Mouse (Mus musculus) frontal cortex, postnatal 36 days (tissue): Measurements from ENCODE around the gene Rrp1.
"Not testable (repeated sequence)": the region's sequence is repeated elsewhere in the genome, so short reads cannot be mapped to it uniquely, and the experiment has no call there.

Experiments
- DNase-seq, 2 experiments: peaks; one replicate each; pipeline ENCODE4 v3.0.0; 2022; ENCODE audit warnings: low spot score in 2 of 2

Rrp1 gene

DNA sequence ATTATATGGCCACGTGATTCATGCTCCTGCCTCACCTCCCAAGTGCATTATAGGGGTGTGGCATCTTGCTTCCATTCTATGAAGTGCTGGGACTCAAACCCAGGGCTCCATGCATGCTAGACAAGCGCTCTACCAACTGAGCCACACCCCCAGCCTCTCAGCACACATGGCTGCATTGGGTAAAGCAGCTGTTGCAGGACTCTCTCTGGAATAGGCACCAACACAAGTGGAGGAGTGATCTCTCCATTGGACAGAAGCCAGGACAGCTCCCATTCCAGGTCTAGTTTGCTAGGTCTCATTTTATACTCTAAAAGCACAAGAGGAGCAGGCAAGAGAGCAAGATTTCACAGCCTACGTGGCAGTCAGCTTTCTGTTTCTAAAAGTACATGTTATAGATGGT, 29.3 kb downstream of the Rrp1 start:
- DNase-seq, result no peak

GRCm38 (mm10) chr10:78378516-78378915, 34.3 kb downstream of the Rrp1 start:
- no peak for DNase-seq

DNA sequence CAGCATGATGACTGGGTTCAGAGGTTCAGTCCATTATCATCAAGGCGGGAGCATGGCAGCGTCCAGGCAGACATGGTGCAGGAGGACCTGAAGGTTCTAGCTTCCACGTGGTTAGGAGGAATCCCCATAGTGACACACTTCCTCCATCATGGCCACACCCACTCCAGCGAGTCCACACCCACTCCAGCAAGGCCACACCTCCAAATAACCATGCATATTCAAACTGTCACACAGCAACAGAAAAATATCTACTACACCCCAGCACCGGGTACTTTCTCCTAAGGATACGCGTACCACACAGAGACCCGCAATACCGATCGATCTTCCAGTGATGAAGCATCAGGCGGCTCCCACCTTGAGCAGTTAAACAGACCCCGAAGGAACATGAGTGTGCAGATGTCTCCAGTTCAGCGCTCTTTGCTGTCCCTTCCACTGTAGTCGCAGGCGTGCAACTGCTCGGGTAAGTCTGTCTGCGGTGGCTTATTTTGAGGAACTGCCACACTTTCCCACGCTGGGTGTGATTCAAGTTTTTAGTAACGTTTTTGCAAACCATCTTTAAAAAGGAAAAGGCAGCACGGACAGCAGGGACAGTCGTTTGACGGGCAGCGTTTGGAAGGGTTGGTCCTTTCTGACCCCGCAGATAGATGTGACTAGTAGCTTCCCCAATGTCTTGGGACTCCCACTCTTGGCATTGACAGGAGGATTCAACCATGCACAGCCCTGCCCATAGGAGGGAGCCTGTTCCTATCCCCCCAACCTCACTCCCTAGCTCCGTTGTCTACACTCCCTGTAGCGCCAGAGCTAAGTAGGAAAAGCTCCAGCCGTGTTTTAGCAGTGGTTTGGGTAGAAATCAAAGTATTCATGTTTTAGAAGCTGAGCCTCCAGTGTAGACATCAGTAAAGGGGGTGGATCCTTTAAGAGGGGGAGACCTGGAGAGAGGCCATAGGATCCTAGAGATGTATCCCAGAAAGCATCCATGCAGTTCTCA, 39.9 kb downstream of the Rrp1 start:
- DNase-seq, result peak in 1 of 2 experiments; percentile 70

DNA sequence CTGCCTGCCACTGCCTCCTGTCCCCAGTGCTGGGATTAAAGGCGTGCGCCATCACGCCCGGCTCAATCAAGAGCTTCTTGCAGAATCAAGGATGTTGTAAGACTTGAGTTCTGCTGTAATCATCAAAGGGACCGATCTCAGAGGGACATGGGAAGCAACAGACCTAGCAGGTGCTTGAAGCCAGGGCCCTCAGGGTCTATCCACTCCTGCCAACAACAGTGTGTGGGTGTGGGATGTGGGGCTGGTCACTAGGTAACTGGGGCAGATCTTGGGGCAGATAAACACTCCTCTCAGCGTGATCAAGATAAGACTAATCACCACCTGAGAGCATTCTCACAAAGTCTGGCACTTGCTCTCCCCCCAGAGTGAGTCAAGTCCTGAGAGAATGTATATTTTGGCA, 41.1 kb downstream of the Rrp1 start:
- no peak for DNase-seq

DNA sequence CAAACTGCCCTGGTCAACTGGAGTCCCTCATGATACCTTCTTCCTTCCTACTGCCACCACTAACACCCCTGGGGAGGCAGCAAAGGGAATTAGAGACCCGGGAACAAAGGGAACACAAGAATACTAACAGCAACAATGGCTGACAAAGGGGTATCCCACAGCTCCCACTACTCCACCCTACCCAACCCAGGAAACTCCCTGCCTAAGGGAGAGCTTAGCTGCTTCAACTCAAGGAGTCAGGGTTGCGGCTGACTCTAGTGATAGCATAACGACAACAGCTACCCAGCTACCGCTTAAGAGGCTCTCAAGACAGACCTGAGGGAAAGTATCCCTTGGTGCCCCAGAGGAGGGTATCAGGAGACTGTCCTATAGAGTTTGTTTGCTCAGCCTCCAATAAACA, 45.3 kb downstream of the Rrp1 start:
- no peak for DNase-seq

DNA sequence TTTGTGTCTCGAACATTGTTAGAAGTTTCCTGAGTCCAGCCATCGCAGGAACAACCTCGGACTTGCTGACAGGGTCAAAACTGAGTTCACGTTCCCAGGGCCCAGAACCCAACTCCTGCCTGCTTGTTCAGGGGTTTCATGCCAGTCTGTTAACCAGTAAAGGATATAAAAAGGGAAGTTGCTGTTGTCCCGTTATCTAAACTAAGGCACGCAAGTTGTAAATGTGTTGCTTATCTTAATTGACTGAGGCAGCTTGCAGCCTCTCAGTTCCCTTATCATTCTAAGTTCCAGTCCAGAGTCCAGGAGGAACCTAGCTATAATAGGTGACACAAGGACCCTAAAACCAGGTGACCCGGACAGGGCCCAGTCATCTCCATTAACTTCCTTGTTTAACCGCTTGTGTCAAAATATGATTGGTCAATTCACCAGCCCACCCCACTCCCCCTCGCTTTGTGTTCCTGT, 46.0 kb downstream of the Rrp1 start:
- DNase-seq, result no peak

GRCm38 (mm10) chr10:78366195-78366834, 46.5 kb downstream of the Rrp1 start:
- no peak for DNase-seq

DNA sequence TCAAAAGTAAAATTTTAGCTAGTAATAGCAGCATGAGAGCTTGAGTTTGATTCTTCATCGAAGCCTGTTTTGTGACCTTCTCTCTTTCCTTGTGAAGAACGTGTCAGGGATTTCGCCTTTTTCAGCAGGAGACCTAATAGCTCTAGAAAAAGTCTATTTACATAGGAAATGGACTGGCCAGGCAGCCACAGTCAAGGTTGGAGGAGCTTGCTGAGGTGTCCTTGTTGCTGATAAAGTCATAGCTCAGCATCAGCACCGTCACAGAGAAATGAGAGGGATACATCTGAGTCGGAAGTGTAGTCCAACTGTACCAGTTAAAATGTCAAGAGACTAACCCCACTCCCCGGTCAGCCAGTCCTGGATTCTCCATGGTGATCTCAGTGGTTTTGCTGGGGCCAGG, 47.3 kb downstream of the Rrp1 start:
- DNase-seq, result no peak

DNA sequence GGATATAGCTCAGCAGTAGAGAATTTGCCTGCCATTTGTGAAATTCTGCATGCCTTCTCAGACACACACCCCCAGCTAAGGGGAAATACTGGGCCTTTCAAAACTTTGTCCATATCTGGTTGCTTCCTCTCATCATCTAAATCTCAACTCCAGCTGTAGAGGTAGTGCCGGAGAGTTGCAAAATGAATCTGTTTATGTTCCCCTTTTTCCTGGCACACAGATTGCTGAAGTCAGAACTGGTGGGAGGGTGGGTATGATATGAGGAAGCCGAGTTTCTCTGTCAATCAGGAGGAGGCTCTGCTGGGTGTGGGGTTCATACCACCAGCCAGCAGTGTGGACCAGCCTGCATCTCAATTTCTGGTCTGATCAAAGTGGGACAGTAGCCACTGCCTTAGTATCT, 48.7 kb downstream of the Rrp1 start:
- DNase-seq, result no peak

DNA sequence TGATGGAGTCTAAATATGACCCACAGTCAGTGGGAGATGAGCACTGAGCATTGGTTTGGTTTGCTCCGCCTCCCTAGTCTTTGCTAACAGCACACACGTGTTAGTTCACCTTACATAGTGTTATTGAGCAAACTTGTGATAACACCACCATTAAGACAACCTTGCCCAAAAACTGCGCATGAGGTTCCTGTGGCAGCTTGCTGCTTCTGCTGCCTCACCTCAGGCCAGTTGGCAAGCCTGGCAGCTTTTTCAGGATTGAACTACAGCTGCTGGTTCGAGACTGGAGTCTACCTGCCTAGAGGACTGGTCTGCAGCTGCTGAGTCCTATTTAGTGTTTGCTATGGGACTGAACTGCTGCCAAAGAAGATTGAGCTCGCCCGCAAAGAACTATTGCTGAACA, 49.5 kb downstream of the Rrp1 start:
- DNase-seq, result no peak

DNA sequence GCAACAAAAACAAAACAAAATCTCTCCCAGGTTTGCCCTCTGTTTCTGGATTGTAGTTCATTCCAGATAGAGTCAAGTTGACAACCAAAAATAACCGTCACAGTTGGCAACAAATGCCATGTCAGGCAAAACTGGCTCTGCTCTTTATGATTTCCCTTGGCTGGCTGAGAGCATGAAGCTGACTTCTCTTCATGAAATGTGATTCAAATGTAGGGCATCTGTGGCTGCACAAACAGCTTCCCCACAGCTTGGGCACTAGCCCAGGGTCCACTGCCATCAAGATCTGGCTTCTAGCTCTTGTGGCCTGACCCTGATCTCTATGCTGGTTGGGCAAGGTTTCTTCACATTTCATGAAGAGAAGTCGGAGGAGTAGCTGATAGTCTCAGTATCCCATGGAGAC, 50.9 kb downstream of the Rrp1 start:
- no peak for DNase-seq

DNA sequence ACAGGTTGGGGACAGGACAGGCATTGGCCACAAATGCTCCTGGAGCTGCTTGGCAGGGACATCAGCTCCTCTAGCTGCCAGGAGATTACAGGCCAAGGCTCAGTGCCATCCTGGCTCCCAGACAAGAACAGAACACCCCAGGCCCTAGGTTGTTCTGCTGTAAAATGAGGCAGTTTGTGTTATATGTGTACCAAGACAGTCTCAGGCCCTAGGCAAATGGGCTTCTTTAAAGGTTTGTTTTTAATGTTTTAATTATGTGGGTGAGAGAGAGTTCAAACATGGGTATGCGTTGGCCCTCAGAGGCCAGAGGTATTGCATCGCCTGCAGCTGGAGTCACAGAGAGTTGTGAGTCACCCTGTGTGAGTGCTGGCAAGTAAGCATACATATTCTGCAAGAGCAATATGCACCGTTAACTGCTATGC, 52.5 kb downstream of the Rrp1 start:
- no peak for DNase-seq

DNA sequence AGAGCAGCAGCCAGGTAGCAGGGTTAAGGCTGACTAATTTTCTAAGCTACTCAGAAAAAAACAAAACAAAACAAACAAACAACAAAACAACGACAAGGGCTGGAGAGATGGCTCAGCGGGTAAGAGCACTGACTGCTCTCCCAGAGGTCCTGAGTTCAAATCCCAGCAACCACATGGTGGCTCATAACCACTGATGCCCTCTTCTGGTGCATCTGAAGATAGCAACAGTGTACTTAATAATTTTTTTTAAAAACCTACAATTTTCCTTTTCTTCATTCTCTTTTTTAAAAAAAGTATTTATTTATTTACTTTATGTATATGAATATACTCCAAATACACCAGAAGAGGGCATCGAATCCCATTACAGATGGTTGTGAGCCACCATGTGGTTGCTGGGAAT, 53.8 kb downstream of the Rrp1 start:
- not testable (repeated sequence) for DNase-seq

DNA sequence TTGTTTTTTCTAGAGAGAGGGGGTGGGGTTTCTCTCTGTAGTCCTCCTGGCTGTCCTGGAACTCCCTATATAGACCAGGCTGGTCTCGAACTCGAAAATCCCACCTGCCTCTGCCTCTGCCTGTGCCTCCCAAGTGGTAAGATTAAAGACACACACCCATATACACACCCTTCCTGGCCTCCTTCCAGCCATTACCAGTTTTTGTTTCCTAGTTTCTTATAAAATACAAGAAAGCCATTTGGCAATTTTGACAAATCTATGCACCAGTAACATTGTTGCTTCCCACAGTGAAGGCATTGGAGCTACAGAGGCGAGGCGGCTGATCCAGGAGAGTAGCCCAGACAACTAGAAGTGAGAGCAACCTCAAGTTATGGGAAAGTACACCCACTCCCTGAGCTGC, 54.6 kb downstream of the Rrp1 start:
- DNase-seq, result no peak

GRCm38 (mm10) chr10:78357742-78358141, 55.1 kb downstream of the Rrp1 start:
- no peak for DNase-seq

- no peak for DNase-seq
Measured at GRCm38 (mm10) chr10:78355931-78356593, 56.8 kb downstream of the Rrp1 start.

DNA sequence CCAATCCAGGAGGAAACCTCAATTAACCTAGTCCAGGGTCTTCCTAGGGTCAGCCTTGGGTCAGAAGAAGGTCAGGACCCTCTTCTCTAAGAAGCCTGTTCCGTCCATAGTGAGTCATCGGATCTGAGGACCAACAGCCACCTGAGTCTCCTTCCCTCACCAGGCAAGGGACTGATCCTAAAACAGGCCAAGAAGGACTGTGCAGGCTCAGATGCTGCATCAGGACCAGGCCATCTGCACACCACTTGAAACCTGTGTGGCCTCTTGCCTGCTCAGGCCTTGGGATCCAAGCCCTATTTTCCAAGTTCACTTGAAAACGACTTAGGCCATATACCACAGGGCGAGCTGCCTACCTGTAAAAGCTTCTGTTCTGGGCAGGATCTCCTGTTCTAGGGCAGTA, 59.6 kb downstream of the Rrp1 start:
- no peak for DNase-seq

GRCm38 (mm10) chr10:78352666-78353030, 60.2 kb downstream of the Rrp1 start:
- no peak for DNase-seq

GRCm38 (mm10) chr10:78351887-78352665, 60.8 kb downstream of the Rrp1 start, which contains the start of gene Agpat3:
TSS of gene Agpat3 (minus strand) at chr10:78352489.
- DNase-seq, result peak; percentile 58 to 62

DNA sequence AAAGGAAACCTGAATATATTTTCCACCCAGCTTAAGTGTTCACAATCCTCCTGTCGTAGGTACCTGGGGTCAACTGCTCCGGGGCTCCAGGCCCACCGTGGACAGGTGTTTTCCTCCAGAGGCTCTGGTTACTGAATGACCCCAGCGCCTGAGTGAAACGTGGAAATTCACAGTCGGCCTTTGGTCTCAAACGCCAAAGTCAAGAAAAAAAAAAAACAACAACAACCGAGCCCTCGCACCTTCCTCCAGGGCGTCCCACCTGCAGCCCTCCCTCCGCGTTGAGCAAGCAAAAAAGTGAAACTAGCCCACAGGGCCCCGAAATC, 61.3 kb downstream of the Rrp1 start:
- no peak for DNase-seq

GRCm38 (mm10) chr10:78350796-78351556, 61.9 kb downstream of the Rrp1 start:
- no peak for DNase-seq
